Mouse (Mus musculus): Measurements from ENCODE around the gene Vmn2r88. TPM values are rescaled to one million over a fixed set of nuclear protein-coding genes. Genes with fewer than 3 reads are reported as not detected.

Vmn2r88 gene
- polyA plus RNA-seq (2015; fragmentation: Nextera tagmentation; extraction: Ambion mirVana), result not detected in 2 replicates

DNA sequence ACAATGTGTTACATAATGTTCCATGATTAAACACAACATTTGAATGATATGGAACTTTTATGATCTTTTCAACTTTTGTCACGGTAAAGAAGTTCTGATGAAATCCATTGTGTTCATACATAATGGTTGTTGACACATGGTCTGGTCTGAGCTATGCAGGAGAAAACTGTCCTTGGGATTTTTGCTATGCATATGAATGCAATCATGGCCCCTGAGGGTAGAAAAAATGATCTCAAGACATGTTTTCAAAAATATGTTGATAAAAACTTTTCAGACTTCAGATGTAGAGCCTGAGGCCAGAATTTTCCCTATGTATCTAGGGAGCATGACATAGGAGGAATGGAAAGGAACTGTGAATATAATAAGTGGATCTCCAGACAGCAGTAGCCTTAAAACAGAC is at the start of gene Vmn2r88:
TSS of gene Vmn2r88 (plus strand) at position 301 of the 400 bp plus-strand sequence.
- H3K9me3 ChIP-seq (ENCODE audit: low read length), result no peaks in the 10 kb centered on the region
- DNase-seq, result no peak
- no peaks in the 10 kb centered on the region for H3K27me3 ChIP-seq (ENCODE audit: insufficient read depth, low read length)
- H3K27ac ChIP-seq (ENCODE audit: low read depth), result no peak within 1 kb of the TSS
- no peak within 1 kb of the TSS for H3K4me2 ChIP-seq (ENCODE audit: low read depth, low read length)
- H3K36me3 ChIP-seq (replicated peaks; ENCODE audit: insufficient read depth, low read length), result no peaks in the 10 kb centered on the region
- H3K4me3 ChIP-seq (ENCODE audit: low read depth, low read length), result no peak within 1 kb of the TSS
- no peak for TF ChIP-seq CTCF (IDR thresholded peaks at IDR 0.05; ENCODE audit: low read depth)
- no peak for TF ChIP-seq EP300 (IDR thresholded peaks at IDR 0.05; ENCODE audit: low read depth)
- WGBS (ENCODE audit: insufficient replicate concordance), result 74% methylated on average over 1 of the region's 1 CpGs
- no peak for ATAC-seq
- no peak within 1 kb of the TSS for H3K9ac ChIP-seq (replicated peaks)
- no peaks in the 10 kb centered on the region for H3K4me1 ChIP-seq (ENCODE audit: insufficient read depth)

DNA sequence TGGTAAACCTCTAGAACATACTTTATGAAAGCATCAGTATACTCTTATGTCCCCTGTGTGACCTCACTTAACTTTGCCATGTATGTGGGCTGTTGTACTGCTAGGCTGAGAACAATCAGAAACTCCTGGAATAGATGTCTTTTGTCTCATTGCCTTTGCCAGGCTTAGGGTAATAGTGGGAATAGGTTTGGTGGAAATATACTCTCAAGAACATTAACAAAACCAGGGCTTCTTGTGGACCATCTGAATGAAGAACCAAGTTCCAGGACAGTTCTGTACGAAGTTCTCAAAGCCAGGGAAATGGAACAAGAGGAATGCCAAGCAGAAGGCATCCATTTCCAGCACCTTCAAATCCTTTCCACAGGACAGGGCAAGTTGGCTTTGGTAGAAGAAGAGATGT is 49.2 kb upstream of the Vmn2r88 start, which contains the start of gene Gm7247:
TSS of gene Gm7247 (plus strand) at position 301 of the 400 bp plus-strand sequence.
- no peak within 1 kb of the TSS for H3K27ac ChIP-seq (ENCODE audit: low read depth)
- H3K4me2 ChIP-seq (ENCODE audit: low read depth, low read length), result no peak within 1 kb of the TSS
- H3K36me3 ChIP-seq (replicated peaks; ENCODE audit: insufficient read depth, low read length), result no peaks in the 10 kb centered on the region
- no peaks in the 10 kb centered on the region for H3K9me3 ChIP-seq (ENCODE audit: low read length)
- H3K27me3 ChIP-seq (ENCODE audit: insufficient read depth, low read length), result 0 out of 2 replicates have a peak, but pooled peaks cover 3% of the 10 kb centered on the region
- no peak within 1 kb of the TSS for H3K9ac ChIP-seq (replicated peaks)
- TF ChIP-seq CTCF (IDR thresholded peaks at IDR 0.05; ENCODE audit: low read depth) (no peak), EP300 (IDR thresholded peaks at IDR 0.05; ENCODE audit: low read depth) (no peak)
- no peak for DNase-seq
- H3K4me1 ChIP-seq (ENCODE audit: insufficient read depth), result no peaks in the 10 kb centered on the region
- H3K4me3 ChIP-seq (ENCODE audit: low read depth, low read length), result no peak within 1 kb of the TSS
- no peak for ATAC-seq
- WGBS (ENCODE audit: insufficient replicate concordance), result 65% methylated on average over 1 of the region's 1 CpGs

DNA sequence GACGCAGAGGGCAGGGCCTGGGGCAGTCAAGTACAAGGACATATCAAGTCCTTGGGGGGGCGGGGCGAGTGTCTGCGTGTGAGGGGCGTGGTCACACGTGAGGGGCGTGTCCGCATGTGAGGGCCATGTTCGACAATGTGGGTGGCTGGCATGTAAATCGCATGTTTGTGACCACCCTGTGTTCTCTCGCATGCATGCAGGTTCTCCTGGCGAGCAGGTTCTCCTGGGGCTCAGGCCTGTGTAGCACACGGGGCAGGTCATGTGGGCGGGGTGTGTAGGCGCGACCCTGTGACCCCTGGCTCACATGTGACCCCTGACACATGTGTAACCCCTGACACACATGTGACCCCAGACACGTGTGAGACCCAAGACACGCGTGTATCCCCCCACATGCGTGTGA is 27.8 kb upstream of the Vmn2r88 start:
- no peaks in the 10 kb centered on the region for H3K36me3 ChIP-seq (replicated peaks; ENCODE audit: insufficient read depth, low read length)
- H3K9ac ChIP-seq (replicated peaks), result no peak overlapping the region
- H3K9me3 ChIP-seq (ENCODE audit: low read length), result peaks cover 8% of the 10 kb centered on the region
- DNase-seq (peak; percentile 18), ATAC-seq (no peak)
- 84% methylated on average over 20 of the region's 20 CpGs for WGBS (ENCODE audit: insufficient replicate concordance)
- TF ChIP-seq EP300 (IDR thresholded peaks at IDR 0.05; ENCODE audit: low read depth), result no peak
- TF ChIP-seq CTCF (IDR thresholded peaks at IDR 0.05; ENCODE audit: low read depth), result no peak
- H3K4me2 ChIP-seq (ENCODE audit: low read depth, low read length), result no peak overlapping the region
- no peak overlapping the region for H3K27ac ChIP-seq (ENCODE audit: low read depth)
- H3K4me1 ChIP-seq (ENCODE audit: insufficient read depth), result no peaks in the 10 kb centered on the region
- no peaks in the 10 kb centered on the region for H3K27me3 ChIP-seq (ENCODE audit: insufficient read depth, low read length)
- H3K4me3 ChIP-seq (ENCODE audit: low read depth, low read length), result no peak overlapping the region

DNA sequence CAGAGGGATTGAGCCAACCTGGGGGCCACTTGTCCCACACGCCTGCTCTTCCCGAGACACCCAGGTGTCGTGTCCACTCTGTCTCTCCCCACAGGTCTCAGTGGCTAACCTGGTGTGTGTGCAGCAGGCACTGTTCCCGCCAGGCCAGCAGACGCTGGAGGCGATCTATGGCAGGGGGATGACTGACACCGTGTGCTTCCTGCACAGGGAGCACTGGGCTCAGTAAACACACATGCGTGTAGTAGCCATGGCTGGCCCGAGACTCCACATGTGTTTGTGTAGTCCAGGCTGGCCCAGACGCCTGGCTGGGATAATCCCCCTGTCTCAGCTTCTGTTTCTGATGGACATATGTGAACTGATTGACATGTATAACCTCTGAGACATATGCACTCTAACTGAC is 26.3 kb upstream of the Vmn2r88 start:
- no peak overlapping the region for H3K4me3 ChIP-seq (ENCODE audit: low read depth, low read length)
- WGBS (ENCODE audit: insufficient replicate concordance), result 92% methylated on average over 10 of the region's 10 CpGs
- no peaks in the 10 kb centered on the region for H3K27me3 ChIP-seq (ENCODE audit: insufficient read depth, low read length)
- H3K4me2 ChIP-seq (ENCODE audit: low read depth, low read length), result no peak overlapping the region
- DNase-seq (no peak), ATAC-seq (no peak)
- H3K9me3 ChIP-seq (ENCODE audit: low read length), result peaks cover 8% of the 10 kb centered on the region
- no peaks in the 10 kb centered on the region for H3K4me1 ChIP-seq (ENCODE audit: insufficient read depth)
- H3K36me3 ChIP-seq (replicated peaks; ENCODE audit: insufficient read depth, low read length), result no peaks in the 10 kb centered on the region
- no peak overlapping the region for H3K9ac ChIP-seq (replicated peaks)
- H3K27ac ChIP-seq (ENCODE audit: low read depth), result no peak overlapping the region
- TF ChIP-seq CTCF (IDR thresholded peaks at IDR 0.05; ENCODE audit: low read depth), result no peak
- no peak for TF ChIP-seq EP300 (IDR thresholded peaks at IDR 0.05; ENCODE audit: low read depth)

DNA sequence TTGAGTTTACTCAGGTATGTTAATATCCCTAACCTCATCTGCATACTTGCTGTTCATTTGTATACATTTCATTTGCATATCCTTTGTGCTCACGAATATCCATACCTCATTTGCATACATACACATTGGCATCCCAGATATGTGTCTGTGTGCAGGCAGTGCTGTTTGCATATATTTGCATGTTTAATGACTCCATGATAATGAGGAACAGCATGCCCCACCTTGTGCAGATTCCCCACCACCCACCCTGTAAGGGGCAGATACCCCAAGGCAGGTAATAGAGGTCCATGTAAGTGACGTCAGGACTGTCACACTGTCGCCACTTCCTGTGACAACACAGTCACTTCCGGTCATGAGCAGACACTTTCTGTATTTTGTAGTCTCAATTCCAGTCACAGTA is 24.9 kb upstream of the Vmn2r88 start:
- H3K27ac ChIP-seq (ENCODE audit: low read depth), result no peak overlapping the region
- H3K4me1 ChIP-seq (ENCODE audit: insufficient read depth), result no peaks in the 10 kb centered on the region
- no peak for TF ChIP-seq CTCF (IDR thresholded peaks at IDR 0.05; ENCODE audit: low read depth)
- no peak for TF ChIP-seq EP300 (IDR thresholded peaks at IDR 0.05; ENCODE audit: low read depth)
- H3K36me3 ChIP-seq (replicated peaks; ENCODE audit: insufficient read depth, low read length), result no peaks in the 10 kb centered on the region
- H3K4me2 ChIP-seq (ENCODE audit: low read depth, low read length), result no peak overlapping the region
- H3K27me3 ChIP-seq (ENCODE audit: insufficient read depth, low read length), result no peaks in the 10 kb centered on the region
- 73% methylated on average over 4 of the region's 4 CpGs for WGBS (ENCODE audit: insufficient replicate concordance)
- peaks cover 8% of the 10 kb centered on the region for H3K9me3 ChIP-seq (ENCODE audit: low read length)
- DNase-seq (no peak), ATAC-seq (no peak)
- no peak overlapping the region for H3K4me3 ChIP-seq (ENCODE audit: low read depth, low read length)
- H3K9ac ChIP-seq (replicated peaks), result no peak overlapping the region

DNA sequence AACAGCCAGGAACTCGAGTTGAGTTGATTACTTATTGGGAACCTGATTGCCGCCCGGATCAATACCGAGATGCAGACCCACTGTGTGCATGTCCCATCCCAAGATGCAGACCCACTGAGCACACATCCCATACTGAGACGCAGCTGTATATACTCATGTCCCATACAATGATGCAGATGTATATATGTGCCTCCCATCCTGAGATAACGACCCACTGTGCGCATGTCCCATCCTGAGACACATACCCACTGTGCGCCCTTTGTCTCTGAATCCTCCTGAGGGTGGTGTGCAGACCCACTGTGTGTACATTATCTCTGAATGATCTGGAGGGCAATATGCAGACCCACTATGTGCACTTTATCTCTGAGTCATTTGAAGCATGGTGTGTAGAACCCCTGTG is 22.9 kb upstream of the Vmn2r88 start:
- DNase-seq (no peak), ATAC-seq (no peak)
- Histone ChIP-seq H3K9ac (replicated peaks) (no peak overlapping the region), H3K27ac (ENCODE audit: low read depth) (no peak overlapping the region), H3K27me3 (ENCODE audit: insufficient read depth, low read length) (no peaks in the 10 kb centered on the region), H3K36me3 (replicated peaks; ENCODE audit: insufficient read depth, low read length) (no peaks in the 10 kb centered on the region), H3K4me1 (ENCODE audit: insufficient read depth) (no peaks in the 10 kb centered on the region), H3K4me3 (ENCODE audit: low read depth, low read length) (no peak overlapping the region), H3K9me3 (ENCODE audit: low read length) (peaks cover 8% of the 10 kb centered on the region), H3K4me2 (ENCODE audit: low read depth, low read length) (no peak overlapping the region)
- WGBS (ENCODE audit: insufficient replicate concordance), result 87% methylated on average over 8 of the region's 8 CpGs
- TF ChIP-seq CTCF (IDR thresholded peaks at IDR 0.05; ENCODE audit: low read depth) (no peak), EP300 (IDR thresholded peaks at IDR 0.05; ENCODE audit: low read depth) (no peak)

DNA sequence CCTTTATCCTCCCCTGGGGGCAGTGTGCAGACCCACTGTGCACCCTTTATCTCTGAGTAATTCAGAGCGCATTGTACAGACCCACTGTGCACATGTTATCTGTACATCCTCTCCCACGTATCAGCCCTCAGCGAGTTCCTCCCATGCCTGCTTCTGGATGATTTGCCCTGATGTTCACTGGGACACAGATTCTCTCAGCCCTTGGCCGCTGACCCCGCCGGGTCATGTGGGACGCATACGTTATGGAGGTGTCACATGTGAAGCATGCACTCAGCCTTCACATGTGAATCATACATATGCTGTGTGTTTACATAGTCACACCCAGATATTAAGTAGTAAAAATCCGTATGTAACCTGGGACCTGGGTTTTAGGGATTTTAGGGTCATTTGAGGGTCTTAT is 22.4 kb upstream of the Vmn2r88 start:
- peaks cover 8% of the 10 kb centered on the region; the same call in 1 of the 2 replicates for H3K9me3 ChIP-seq (ENCODE audit: low read length)
- H3K27ac ChIP-seq (ENCODE audit: low read depth), result no peak overlapping the region
- H3K4me3 ChIP-seq (ENCODE audit: low read depth, low read length), result no peak overlapping the region
- no peaks in the 10 kb centered on the region for H3K27me3 ChIP-seq (ENCODE audit: insufficient read depth, low read length)
- H3K4me2 ChIP-seq (ENCODE audit: low read depth, low read length), result no peak overlapping the region
- DNase-seq (no peak), ATAC-seq (no peak)
- WGBS (ENCODE audit: insufficient replicate concordance), result 91% methylated on average over 9 of the region's 9 CpGs
- no peak overlapping the region for H3K9ac ChIP-seq (replicated peaks)
- no peaks in the 10 kb centered on the region for H3K4me1 ChIP-seq (ENCODE audit: insufficient read depth)
- TF ChIP-seq EP300 (IDR thresholded peaks at IDR 0.05; ENCODE audit: low read depth) (no peak), CTCF (IDR thresholded peaks at IDR 0.05; ENCODE audit: low read depth) (no peak)
- H3K36me3 ChIP-seq (replicated peaks; ENCODE audit: insufficient read depth, low read length), result no peaks in the 10 kb centered on the region

Data from liver, postnatal 0 days (tissue).